Mouse (Mus musculus): ENCODE data around the gene Tgoln1. TPM values are rescaled to one million over a fixed set of nuclear protein-coding genes. Genes with fewer than 3 reads are reported as not detected.

Gene Tgoln1
- polyA plus RNA-seq, 1 experiment from 2014 or later, result 44.1 TPM

DNA sequence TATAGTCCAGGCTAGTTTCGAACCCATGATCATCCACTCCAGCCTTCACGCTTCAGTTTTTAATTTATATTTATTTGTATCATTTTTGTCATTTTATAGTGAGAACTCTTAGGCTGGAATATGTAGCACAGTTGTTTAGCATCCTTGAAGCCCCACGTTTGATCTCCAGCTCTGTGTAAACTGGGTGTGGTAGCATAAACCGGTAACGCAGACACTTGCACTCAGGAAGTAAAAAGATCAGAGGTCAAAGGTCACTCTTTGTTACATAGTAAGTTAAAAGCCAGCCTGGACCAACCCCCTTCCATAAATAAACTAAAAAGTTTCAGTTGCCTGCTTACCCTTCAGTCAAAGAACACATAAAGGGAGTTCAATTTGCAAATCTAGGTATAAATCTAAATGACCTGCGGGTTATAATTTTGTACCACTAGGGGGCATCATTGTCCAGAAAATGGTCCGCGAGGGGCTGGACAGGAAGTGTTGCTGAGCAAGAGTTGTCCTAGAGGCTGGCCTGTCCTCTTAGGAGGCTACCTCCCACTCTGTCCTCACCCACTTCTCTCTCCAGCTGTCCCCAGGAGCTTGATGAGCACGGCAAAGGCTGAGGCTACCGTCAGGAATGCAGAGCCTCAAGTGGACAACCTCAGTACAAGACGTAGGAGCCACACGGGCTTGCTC lies 19.1 kb upstream of the Tgoln1 start:
- Histone ChIP-seq H3K27ac (ENCODE audit: low read depth, low read length) (no peak overlapping the region), H3K9me3 (ENCODE audit: control insufficient read depth, low read length) (no peaks in the 10 kb centered on the region), H3K4me2 (ENCODE audit: low read depth) (no peak overlapping the region), H3K4me3 (ENCODE audit: low read depth, low read length) (no peak overlapping the region), H3K4me1 (ENCODE audit: control insufficient read depth, insufficient read depth, low read length) (no peaks in the 10 kb centered on the region), H3K27me3 (ENCODE audit: control insufficient read depth, insufficient read depth, low read length) (no peaks in the 10 kb centered on the region), H3K9ac (ENCODE audit: low read length) (no peak overlapping the region), H3K36me3 (ENCODE audit: control insufficient read depth, insufficient read depth, low read length) (no peaks in the 10 kb centered on the region)
- WGBS, result 54% methylated on average over 12 of the region's 12 CpGs
- peak; percentile 60 for ATAC-seq (ENCODE audit: insufficient read depth, low FRiP score, low TSS enrichment)
- peak; percentile 63 for DNase-seq (ENCODE audit: low spot score)

DNA sequence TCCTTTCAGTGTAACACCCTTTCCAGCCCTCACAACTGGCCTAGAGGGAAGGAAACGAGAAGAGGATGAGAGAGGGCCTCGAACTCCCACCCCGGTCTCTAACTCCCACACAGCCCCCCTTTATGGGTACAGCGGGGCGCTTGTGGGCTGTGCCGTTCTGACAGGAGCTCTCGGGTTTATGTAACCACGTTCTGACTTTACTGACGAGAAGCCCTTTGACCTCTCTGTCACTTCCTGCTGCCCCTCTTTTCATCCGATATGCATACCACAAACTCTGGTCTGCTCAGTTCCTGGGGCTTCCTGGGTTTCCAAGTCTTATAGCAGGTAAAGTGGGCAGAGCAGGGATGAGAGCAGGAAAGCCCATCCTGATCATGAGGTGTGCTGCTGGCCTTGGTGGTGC lies 17.5 kb upstream of the Tgoln1 start:
- H3K4me1 ChIP-seq (ENCODE audit: control insufficient read depth, insufficient read depth, low read length), result no peaks in the 10 kb centered on the region
- no peak for DNase-seq (ENCODE audit: low spot score)
- no peak overlapping the region for H3K9ac ChIP-seq (ENCODE audit: low read length)
- no peaks in the 10 kb centered on the region for H3K36me3 ChIP-seq (ENCODE audit: control insufficient read depth, insufficient read depth, low read length)
- no peak overlapping the region for H3K4me3 ChIP-seq (ENCODE audit: low read depth, low read length)
- no peak for ATAC-seq (ENCODE audit: insufficient read depth, low FRiP score, low TSS enrichment)
- H3K27ac ChIP-seq (ENCODE audit: low read depth, low read length), result no peak overlapping the region
- no peaks in the 10 kb centered on the region for H3K27me3 ChIP-seq (ENCODE audit: control insufficient read depth, insufficient read depth, low read length)
- 87% methylated on average over 10 of the region's 10 CpGs for WGBS
- no peaks in the 10 kb centered on the region for H3K9me3 ChIP-seq (ENCODE audit: control insufficient read depth, low read length)
- no peak overlapping the region for H3K4me2 ChIP-seq (ENCODE audit: low read depth)

- Histone ChIP-seq H3K9me3 (ENCODE audit: control insufficient read depth, low read length) (no peaks in the 10 kb centered on the region), H3K4me1 (ENCODE audit: control insufficient read depth, insufficient read depth, low read length) (no peaks in the 10 kb centered on the region), H3K4me2 (ENCODE audit: low read depth) (no peak overlapping the region), H3K4me3 (ENCODE audit: low read depth, low read length) (no peak overlapping the region), H3K36me3 (ENCODE audit: control insufficient read depth, insufficient read depth, low read length) (peaks cover 4% of the 10 kb centered on the region; the same call in 1 of the 2 replicates), H3K27me3 (ENCODE audit: control insufficient read depth, insufficient read depth, low read length) (no peaks in the 10 kb centered on the region), H3K27ac (ENCODE audit: low read depth, low read length) (no peak overlapping the region), H3K9ac (ENCODE audit: low read length) (no peak overlapping the region)
- DNase-seq (ENCODE audit: low spot score) (no peak), ATAC-seq (ENCODE audit: insufficient read depth, low FRiP score, low TSS enrichment) (no peak)
- WGBS, result 73% methylated on average over 6 of the region's 6 CpGs
Measured at GRCm38 (mm10) chr6:72631700-72632099, 14.9 kb upstream of the Tgoln1 start.

DNA sequence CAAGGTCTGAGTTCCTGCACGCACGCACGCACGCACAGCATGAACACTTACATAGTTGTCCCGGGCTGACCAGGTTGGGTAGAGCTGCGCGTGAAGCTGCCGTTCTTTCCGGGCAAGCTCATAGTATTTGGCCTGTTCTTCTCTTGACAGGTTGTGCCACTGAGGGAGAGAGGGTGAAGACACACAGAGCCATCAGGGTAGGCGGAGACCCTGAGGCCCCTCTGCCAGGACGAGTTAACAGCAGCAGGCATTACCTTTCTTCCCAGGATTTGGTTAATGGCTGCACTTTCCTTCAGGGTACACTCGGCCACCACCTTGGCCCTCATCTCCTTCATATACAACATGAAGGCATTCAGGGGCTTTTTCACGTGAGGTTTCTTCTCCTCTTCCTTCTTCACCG lies 14.2 kb upstream of the Tgoln1 start:
- ATAC-seq (ENCODE audit: insufficient read depth, low FRiP score, low TSS enrichment) (no peak), DNase-seq (ENCODE audit: low spot score) (no peak)
- H3K9me3 ChIP-seq (ENCODE audit: control insufficient read depth, low read length), result no peaks in the 10 kb centered on the region
- 89% methylated on average over 14 of the region's 14 CpGs for WGBS
- H3K27ac ChIP-seq (ENCODE audit: low read depth, low read length), result no peak overlapping the region
- H3K4me1 ChIP-seq (ENCODE audit: control insufficient read depth, insufficient read depth, low read length), result no peaks in the 10 kb centered on the region
- no peak overlapping the region for H3K9ac ChIP-seq (ENCODE audit: low read length)
- no peak overlapping the region for H3K4me2 ChIP-seq (ENCODE audit: low read depth)
- no peak overlapping the region for H3K4me3 ChIP-seq (ENCODE audit: low read depth, low read length)
- H3K36me3 ChIP-seq (ENCODE audit: control insufficient read depth, insufficient read depth, low read length), result peaks cover 4% of the 10 kb centered on the region; the same call in 1 of the 2 replicates
- no peaks in the 10 kb centered on the region for H3K27me3 ChIP-seq (ENCODE audit: control insufficient read depth, insufficient read depth, low read length)

DNA sequence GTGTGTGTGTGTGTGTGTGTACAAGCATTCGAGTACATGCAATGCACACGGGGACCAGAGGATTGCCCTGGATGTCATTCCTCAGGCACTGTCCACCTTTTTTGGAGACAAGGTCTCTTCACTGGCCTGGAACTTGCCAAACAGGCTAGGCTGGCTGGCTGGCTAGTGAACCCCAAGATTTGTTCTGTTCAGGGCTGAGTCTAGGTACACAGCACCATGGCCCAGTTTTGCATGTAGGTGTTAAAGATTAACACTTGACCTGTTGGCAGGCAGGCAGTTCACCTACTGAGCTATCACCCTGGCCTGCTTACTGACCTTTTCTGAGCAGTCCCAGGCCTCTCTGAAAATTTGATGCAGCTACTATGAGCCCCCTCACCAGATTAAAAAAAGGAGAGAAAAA lies 13.6 kb upstream of the Tgoln1 start:
- peaks cover 4% of the 10 kb centered on the region; the same call in 1 of the 2 replicates for H3K36me3 ChIP-seq (ENCODE audit: control insufficient read depth, insufficient read depth, low read length)
- H3K9me3 ChIP-seq (ENCODE audit: control insufficient read depth, low read length), result no peaks in the 10 kb centered on the region
- no peak overlapping the region for H3K27ac ChIP-seq (ENCODE audit: low read depth, low read length)
- ATAC-seq (ENCODE audit: insufficient read depth, low FRiP score, low TSS enrichment), result no peak
- 88% methylated on average over 2 of the region's 2 CpGs for WGBS
- no peaks in the 10 kb centered on the region for H3K27me3 ChIP-seq (ENCODE audit: control insufficient read depth, insufficient read depth, low read length)
- H3K4me3 ChIP-seq (ENCODE audit: low read depth, low read length), result no peak overlapping the region
- no peak for DNase-seq (ENCODE audit: low spot score)
- no peaks in the 10 kb centered on the region for H3K4me1 ChIP-seq (ENCODE audit: control insufficient read depth, insufficient read depth, low read length)
- H3K4me2 ChIP-seq (ENCODE audit: low read depth), result no peak overlapping the region
- no peak overlapping the region for H3K9ac ChIP-seq (ENCODE audit: low read length)

GRCm38 (mm10) chr6:72627276-72627675 lies 10.5 kb upstream of the Tgoln1 start:
- Histone ChIP-seq H3K4me2 (ENCODE audit: low read depth) (no peak overlapping the region), H3K9ac (ENCODE audit: low read length) (no peak overlapping the region), H3K4me1 (ENCODE audit: control insufficient read depth, insufficient read depth, low read length) (no peaks in the 10 kb centered on the region), H3K27ac (ENCODE audit: low read depth, low read length) (no peak overlapping the region), H3K27me3 (ENCODE audit: control insufficient read depth, insufficient read depth, low read length) (no peaks in the 10 kb centered on the region), H3K9me3 (ENCODE audit: control insufficient read depth, low read length) (no peaks in the 10 kb centered on the region), H3K4me3 (ENCODE audit: low read depth, low read length) (no peak overlapping the region), H3K36me3 (ENCODE audit: control insufficient read depth, insufficient read depth, low read length) (peaks cover 4% of the 10 kb centered on the region; the same call in 1 of the 2 replicates)
- ATAC-seq (ENCODE audit: insufficient read depth, low FRiP score, low TSS enrichment) (no peak), DNase-seq (ENCODE audit: low spot score) (no peak)
- WGBS, result 93% methylated on average over 16 of the region's 16 CpGs

DNA sequence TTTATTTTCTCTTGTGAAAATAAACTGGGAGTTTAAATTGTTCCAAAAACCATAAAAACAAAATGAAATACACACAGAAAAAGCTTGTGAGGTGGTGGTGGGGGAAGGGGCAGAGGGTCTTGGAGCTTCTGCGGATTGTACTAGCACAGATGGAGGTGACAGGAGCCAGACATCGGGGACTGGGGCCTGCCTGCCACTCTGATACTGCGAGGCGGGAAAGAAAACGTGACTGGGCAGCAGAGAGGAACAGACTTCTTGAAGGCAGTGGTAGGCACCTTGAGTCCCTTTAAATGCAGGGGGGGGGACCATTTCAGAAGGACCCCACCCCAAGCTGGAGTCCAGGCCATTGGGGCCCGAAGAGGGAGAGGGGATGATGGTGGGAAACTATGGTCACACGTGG lies 9.6 kb upstream of the Tgoln1 start:
- Histone ChIP-seq H3K27me3 (ENCODE audit: control insufficient read depth, insufficient read depth, low read length) (no peaks in the 10 kb centered on the region), H3K9ac (ENCODE audit: low read length) (no peak overlapping the region), H3K9me3 (ENCODE audit: control insufficient read depth, low read length) (no peaks in the 10 kb centered on the region), H3K4me1 (ENCODE audit: control insufficient read depth, insufficient read depth, low read length) (no peaks in the 10 kb centered on the region), H3K27ac (ENCODE audit: low read depth, low read length) (no peak overlapping the region), H3K4me3 (ENCODE audit: low read depth, low read length) (no peak overlapping the region), H3K4me2 (ENCODE audit: low read depth) (no peak overlapping the region), H3K36me3 (ENCODE audit: control insufficient read depth, insufficient read depth, low read length) (peaks cover 4% of the 10 kb centered on the region; the same call in 1 of the 2 replicates)
- ATAC-seq (ENCODE audit: insufficient read depth, low FRiP score, low TSS enrichment) (no peak), DNase-seq (ENCODE audit: low spot score) (no peak)
- WGBS, result 89% methylated on average over 7 of the region's 7 CpGs

DNA sequence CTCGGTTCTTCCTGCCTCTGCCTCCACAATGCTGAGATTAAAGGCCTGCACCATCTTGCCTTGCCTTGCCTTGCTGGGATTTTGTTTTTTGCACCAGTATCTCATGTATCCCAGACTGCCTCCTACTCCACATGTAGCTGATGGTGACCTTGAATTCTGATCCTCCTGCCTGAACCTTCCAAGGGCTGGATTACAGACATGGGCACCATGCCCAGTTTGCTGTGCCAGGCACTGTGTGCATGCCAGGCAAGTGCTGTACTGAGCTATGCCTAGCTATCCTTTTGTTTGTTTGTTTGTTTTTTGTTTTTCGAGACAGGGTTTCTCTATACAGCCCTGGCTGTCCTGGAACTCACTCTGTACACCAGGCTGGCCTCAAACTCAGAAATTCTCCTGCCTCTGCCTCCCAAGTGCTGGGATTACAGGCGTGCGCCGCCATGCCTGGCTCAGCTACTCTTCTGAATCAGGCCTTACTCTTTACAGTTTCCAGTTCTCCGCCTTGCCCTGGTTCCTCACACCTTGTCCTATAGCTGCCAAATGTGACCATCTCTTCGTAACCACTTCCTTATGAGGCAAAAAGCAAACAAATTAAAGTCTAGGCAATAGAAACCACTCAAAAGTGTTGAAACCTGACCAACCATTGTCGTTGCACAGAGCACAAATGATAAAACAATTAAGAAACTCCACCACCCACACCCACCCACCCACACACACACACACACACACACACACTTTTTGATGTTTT lies 7.0 kb upstream of the Tgoln1 start:
- Histone ChIP-seq H3K9me3 (ENCODE audit: control insufficient read depth, low read length) (no peaks in the 10 kb centered on the region), H3K27me3 (ENCODE audit: control insufficient read depth, insufficient read depth, low read length) (no peaks in the 10 kb centered on the region), H3K36me3 (ENCODE audit: control insufficient read depth, insufficient read depth, low read length) (peaks cover 4% of the 10 kb centered on the region; the same call in 1 of the 2 replicates), H3K9ac (ENCODE audit: low read length) (no peak overlapping the region), H3K27ac (ENCODE audit: low read depth, low read length) (no peak overlapping the region), H3K4me2 (ENCODE audit: low read depth) (no peak overlapping the region), H3K4me1 (ENCODE audit: control insufficient read depth, insufficient read depth, low read length) (no peaks in the 10 kb centered on the region), H3K4me3 (ENCODE audit: low read depth, low read length) (no peak overlapping the region)
- DNase-seq (ENCODE audit: low spot score), result no peak
- ATAC-seq (ENCODE audit: insufficient read depth, low FRiP score, low TSS enrichment), result no peak
- 88% methylated on average over 8 of the region's 8 CpGs for WGBS

DNA sequence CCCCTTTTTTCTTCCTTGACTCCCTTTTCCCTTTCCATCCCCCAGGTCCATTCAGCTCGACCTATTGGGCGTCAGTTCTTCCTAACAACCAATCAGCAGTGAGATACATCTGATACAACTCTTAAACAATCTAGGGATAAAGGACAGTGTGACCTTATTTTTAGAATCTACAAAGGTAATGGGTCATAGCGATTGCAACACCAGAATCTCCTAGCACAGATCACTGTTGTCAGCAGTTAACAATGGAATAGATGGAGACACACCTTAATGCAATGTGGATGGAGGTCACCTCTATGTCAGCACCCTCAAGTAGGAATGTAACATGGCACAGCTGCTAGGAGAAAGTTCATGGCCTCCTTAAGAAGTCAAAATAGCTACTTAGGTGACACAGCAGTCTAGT lies 6.1 kb upstream of the Tgoln1 start:
- Histone ChIP-seq H3K4me2 (ENCODE audit: low read depth) (no peak overlapping the region), H3K4me3 (ENCODE audit: low read depth, low read length) (no peak overlapping the region), H3K27ac (ENCODE audit: low read depth, low read length) (no peak overlapping the region), H3K36me3 (ENCODE audit: control insufficient read depth, insufficient read depth, low read length) (peaks cover 4% of the 10 kb centered on the region; the same call in 1 of the 2 replicates), H3K9ac (ENCODE audit: low read length) (no peak overlapping the region), H3K9me3 (ENCODE audit: control insufficient read depth, low read length) (no peaks in the 10 kb centered on the region), H3K4me1 (ENCODE audit: control insufficient read depth, insufficient read depth, low read length) (no peaks in the 10 kb centered on the region), H3K27me3 (ENCODE audit: control insufficient read depth, insufficient read depth, low read length) (no peaks in the 10 kb centered on the region)
- no peak for DNase-seq (ENCODE audit: low spot score)
- no peak for ATAC-seq (ENCODE audit: insufficient read depth, low FRiP score, low TSS enrichment)
- WGBS, result 35% methylated on average over 3 of the region's 3 CpGs
